Mouse (Mus musculus): ENCODE measurements around the gene Phc2.

GRCm38 (mm10) chr4:128688976-128689375 lies 34.5 kb downstream of the Phc2 start:
- TF ChIP-seq POLR2A (IDR thresholded peaks at IDR 0.05; ENCODE audit: borderline replicate concordance, low read depth, low read length): no peak
- no peak for TF ChIP-seq CTCF (IDR thresholded peaks at IDR 0.05; ENCODE audit: low read depth, low read length)
